Mouse (Mus musculus): ENCODE measurements around the gene Scnn1a. TPM values are rescaled to one million over a fixed set of nuclear protein-coding genes. Genes with fewer than 3 reads are reported as not detected.

Scnn1a gene
- polyA plus RNA-seq, 1 experiment: 11.9 TPM

DNA sequence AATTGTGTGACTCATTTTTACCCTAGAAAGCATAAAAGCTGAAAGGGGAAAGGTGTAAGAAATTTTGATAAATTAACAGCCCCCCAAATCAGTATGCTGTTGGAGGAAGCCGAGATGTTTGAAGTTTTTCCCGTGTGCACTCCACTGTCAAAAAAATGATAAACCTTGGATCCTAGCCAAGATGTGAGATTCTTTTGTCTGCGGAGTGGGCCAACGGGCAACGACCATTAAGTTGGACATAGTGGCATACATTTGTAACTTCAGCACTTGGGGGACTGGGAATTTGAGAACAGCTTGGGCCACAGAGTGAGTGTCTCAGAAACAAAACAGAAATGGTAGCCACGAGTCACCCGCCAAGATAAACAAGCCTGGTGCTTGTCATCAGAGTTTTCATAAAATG lies 3.4 kb upstream of the Scnn1a start:
- TF ChIP-seq CTCF (IDR thresholded peaks at IDR 0.05; ENCODE audit: extremely low read depth, insufficient read length, insufficient replicate concordance, low read depth, low read length) (no peak), POLR2A (IDR thresholded peaks at IDR 0.05; ENCODE audit: low read depth, low read length) (no peak)
- Histone ChIP-seq H3K4me1 (ENCODE audit: control insufficient read depth, insufficient read depth, insufficient read length, low read length) (peaks cover 17% of the 10 kb centered on the region), H3K36me3 (ENCODE audit: control insufficient read depth, insufficient read depth, low read length) (peaks cover 3% of the 10 kb centered on the region), H3K27me3 (ENCODE audit: control insufficient read depth, insufficient read depth, low read length) (no peaks in the 10 kb centered on the region), H3K4me3 (ENCODE audit: low read depth, low read length) (no peak overlapping the region), H3K27ac (ENCODE audit: insufficient read depth, low read depth, low read length) (no peak overlapping the region)
- 46% methylated on average over 7 of the region's 7 CpGs for WGBS

DNA sequence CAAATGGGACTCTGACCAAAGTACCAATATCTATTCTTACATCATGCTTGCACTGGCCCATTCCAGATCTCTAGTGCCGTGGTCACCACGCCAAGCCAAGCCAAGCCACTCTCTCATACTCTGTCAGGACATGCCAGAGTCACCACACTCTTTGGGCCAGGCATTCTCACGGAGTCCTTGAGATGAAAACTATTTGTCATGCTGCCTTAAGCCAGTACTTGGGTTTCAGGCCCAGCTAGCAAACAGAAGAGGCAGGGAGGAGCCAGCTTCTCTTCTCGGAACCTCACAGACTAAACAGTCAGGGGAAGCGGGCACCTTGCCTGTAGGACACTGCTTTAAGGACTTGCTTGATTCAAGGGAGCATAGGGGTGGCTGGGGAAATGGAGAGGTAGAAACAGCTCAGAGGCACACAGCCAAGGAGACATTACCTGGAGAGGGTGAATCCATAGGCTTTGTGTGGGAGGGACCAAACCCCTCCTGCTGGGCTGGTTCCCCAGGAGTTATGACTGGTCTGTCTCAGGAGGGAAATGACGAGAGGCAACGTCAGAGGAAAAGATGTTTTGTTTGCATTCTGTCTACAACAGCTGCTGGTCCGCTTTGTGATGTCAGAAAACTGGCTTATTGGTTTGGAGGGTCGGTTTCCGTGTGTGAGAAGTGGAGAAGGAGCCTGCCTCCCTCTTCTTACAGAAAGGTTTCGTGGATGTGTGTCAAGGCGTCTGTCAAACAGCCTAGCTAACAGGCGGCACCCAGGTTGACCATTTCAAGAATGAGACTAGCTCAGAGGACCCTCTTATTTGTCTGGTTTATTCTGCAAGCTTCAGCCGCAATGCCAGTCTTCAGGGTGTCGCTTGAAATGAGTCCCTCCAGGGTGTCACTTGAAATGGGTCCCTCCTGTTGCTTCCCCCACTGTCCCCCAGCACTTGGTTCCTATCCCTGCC lies 1.2 kb upstream of the Scnn1a start:
- 79% methylated on average over 15 of the region's 15 CpGs for WGBS
- Histone ChIP-seq H3K27me3 (ENCODE audit: control insufficient read depth, insufficient read depth, low read length) (no peaks in the 10 kb centered on the region), H3K27ac (ENCODE audit: insufficient read depth, low read depth, low read length) (peak overlapping the region; percentile 32; the same call in 1 of the 2 replicates), H3K4me1 (ENCODE audit: control insufficient read depth, insufficient read depth, insufficient read length, low read length) (peaks cover 7% of the 10 kb centered on the region), H3K36me3 (ENCODE audit: control insufficient read depth, insufficient read depth, low read length) (no peaks in the 10 kb centered on the region), H3K4me3 (ENCODE audit: low read depth, low read length) (no peak overlapping the region)
- TF ChIP-seq POLR2A (IDR thresholded peaks at IDR 0.05; ENCODE audit: low read depth, low read length) (no peak), CTCF (IDR thresholded peaks at IDR 0.05; ENCODE audit: extremely low read depth, insufficient read length, insufficient replicate concordance, low read depth, low read length) (no peak)

DNA sequence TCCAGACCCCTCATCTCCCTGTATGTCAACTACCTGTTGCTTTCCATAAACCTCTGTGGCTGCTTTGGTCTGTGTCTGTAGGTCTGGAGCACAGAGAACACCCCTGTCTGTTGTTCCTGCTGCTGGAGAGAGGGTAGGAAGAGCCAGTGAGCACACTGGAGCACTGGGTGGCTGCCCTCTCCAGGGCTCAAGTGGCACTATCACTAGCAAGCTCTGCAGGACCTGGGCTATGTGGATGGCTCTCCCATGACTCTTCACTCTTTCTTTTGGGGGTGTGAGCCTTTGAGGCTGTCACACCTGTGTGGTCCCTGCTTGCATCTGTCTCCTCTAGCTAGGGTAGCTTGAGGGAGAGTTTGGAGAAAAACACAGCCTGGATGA lies 551 bp upstream of the Scnn1a start:
- H3K27ac ChIP-seq (ENCODE audit: insufficient read depth, low read depth, low read length): no peak overlapping the region
- H3K36me3 ChIP-seq (ENCODE audit: control insufficient read depth, insufficient read depth, low read length): no peaks in the 10 kb centered on the region
- peaks cover 6% of the 10 kb centered on the region; the same call in 1 of the 2 replicates for H3K4me1 ChIP-seq (ENCODE audit: control insufficient read depth, insufficient read depth, insufficient read length, low read length)
- no peak for TF ChIP-seq CTCF (IDR thresholded peaks at IDR 0.05; ENCODE audit: extremely low read depth, insufficient read length, insufficient replicate concordance, low read depth, low read length)
- TF ChIP-seq POLR2A (IDR thresholded peaks at IDR 0.05; ENCODE audit: low read depth, low read length): no peak
- H3K4me3 ChIP-seq (ENCODE audit: low read depth, low read length): no peak overlapping the region
- no peaks in the 10 kb centered on the region for H3K27me3 ChIP-seq (ENCODE audit: control insufficient read depth, insufficient read depth, low read length)

DNA sequence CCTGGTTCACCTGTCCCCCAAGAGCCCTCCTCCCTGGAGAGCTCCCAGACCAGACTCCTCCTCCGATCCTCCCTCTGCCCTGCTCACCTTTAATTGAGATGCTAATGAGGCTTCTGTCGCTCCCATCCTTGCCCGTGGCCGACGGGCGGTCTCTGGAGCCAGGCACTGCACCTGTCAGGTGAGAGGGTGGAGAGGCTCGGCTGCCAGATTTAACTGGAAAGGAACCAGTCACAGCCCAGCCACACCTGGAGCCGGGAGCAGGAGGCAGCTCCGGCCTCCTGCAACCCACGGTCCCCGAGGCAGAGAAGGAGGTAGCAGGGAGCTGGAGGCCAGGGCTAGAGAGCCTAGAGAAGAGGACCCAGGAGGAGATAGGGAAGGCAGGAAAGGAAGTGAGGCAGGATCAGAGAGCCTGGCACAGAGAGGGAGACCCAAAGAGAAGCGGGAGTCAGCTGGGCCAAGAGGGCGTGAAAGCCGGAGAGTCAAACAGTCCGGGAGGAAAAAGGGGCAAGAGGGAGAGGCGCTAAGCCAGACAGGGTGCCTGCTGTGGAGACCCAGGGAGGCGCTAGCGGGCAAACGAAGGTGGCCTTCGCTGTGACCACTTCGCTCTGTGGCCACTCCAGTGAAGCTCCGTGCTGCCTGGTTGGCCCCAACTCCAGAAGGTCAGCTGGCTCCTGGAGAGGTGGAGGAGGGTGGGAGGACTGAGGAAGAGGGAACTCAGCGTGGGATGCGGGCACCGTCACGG lies 826 bp downstream of the Scnn1a start:
- H3K36me3 ChIP-seq (ENCODE audit: control insufficient read depth, insufficient read depth, low read length): no peaks in the 10 kb centered on the region
- no peaks in the 10 kb centered on the region for H3K27me3 ChIP-seq (ENCODE audit: control insufficient read depth, insufficient read depth, low read length)
- TF ChIP-seq CTCF (IDR thresholded peaks at IDR 0.05; ENCODE audit: extremely low read depth, insufficient read length, insufficient replicate concordance, low read depth, low read length): no peak
- WGBS: 31% methylated on average over 26 of the region's 26 CpGs
- 0 out of 2 replicates have a peak overlapping the region, but pooled peaks have one; percentile 13 for H3K27ac ChIP-seq (ENCODE audit: insufficient read depth, low read depth, low read length)
- H3K4me3 ChIP-seq (ENCODE audit: low read depth, low read length): peak overlapping the region; percentile 46
- peaks cover 6% of the 10 kb centered on the region; the same call in 1 of the 2 replicates for H3K4me1 ChIP-seq (ENCODE audit: control insufficient read depth, insufficient read depth, insufficient read length, low read length)

DNA sequence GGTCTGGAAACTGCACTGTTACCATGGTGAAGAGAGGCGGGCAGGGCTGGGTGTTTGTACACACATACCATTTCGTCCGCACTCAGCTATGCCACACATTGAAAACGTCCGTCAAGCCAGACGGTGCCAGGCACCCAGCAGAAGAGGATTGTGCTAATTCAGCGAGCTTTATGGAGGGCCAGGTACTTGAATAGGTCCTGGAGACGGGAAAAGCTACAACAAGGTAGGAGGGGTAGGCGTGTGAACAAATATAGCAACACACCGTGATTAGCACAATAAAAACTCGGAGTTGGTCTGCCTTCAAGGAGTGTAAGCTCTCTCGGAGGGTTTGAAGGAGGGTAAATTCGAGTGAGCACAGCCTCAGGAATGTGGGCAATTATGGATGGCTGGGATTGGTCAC lies 2.3 kb downstream of the Scnn1a start:
- 80% methylated on average over 13 of the region's 13 CpGs for WGBS
- TF ChIP-seq CTCF (IDR thresholded peaks at IDR 0.05; ENCODE audit: extremely low read depth, insufficient read length, insufficient replicate concordance, low read depth, low read length): no peak
- TF ChIP-seq POLR2A (IDR thresholded peaks at IDR 0.05; ENCODE audit: low read depth, low read length): no peak
- Histone ChIP-seq H3K4me1 (ENCODE audit: control insufficient read depth, insufficient read depth, insufficient read length, low read length) (peaks cover 6% of the 10 kb centered on the region; the same call in 1 of the 2 replicates), H3K27ac (ENCODE audit: insufficient read depth, low read depth, low read length) (no peak overlapping the region), H3K36me3 (ENCODE audit: control insufficient read depth, insufficient read depth, low read length) (no peaks in the 10 kb centered on the region), H3K27me3 (ENCODE audit: control insufficient read depth, insufficient read depth, low read length) (no peaks in the 10 kb centered on the region), H3K4me3 (ENCODE audit: low read depth, low read length) (no peak overlapping the region)

GRCm38 (mm10) chr6:125323547-125323946 lies 3.1 kb downstream of the Scnn1a start:
- no peaks in the 10 kb centered on the region for H3K36me3 ChIP-seq (ENCODE audit: control insufficient read depth, insufficient read depth, low read length)
- H3K4me1 ChIP-seq (ENCODE audit: control insufficient read depth, insufficient read depth, insufficient read length, low read length): peaks cover 6% of the 10 kb centered on the region; the same call in 1 of the 2 replicates
- H3K27ac ChIP-seq (ENCODE audit: insufficient read depth, low read depth, low read length): no peak overlapping the region
- WGBS: 77% methylated on average over 6 of the region's 6 CpGs
- no peaks in the 10 kb centered on the region for H3K27me3 ChIP-seq (ENCODE audit: control insufficient read depth, insufficient read depth, low read length)
- no peak overlapping the region for H3K4me3 ChIP-seq (ENCODE audit: low read depth, low read length)
- TF ChIP-seq CTCF (IDR thresholded peaks at IDR 0.05; ENCODE audit: extremely low read depth, insufficient read length, insufficient replicate concordance, low read depth, low read length) (no peak), POLR2A (IDR thresholded peaks at IDR 0.05; ENCODE audit: low read depth, low read length) (no peak)

- H3K4me3 ChIP-seq (ENCODE audit: low read depth, low read length): no peak overlapping the region
- no peaks in the 10 kb centered on the region for H3K27me3 ChIP-seq (ENCODE audit: control insufficient read depth, insufficient read depth, low read length)
- H3K36me3 ChIP-seq (ENCODE audit: control insufficient read depth, insufficient read depth, low read length): no peaks in the 10 kb centered on the region
- TF ChIP-seq POLR2A (IDR thresholded peaks at IDR 0.05; ENCODE audit: low read depth, low read length) (no peak), CTCF (IDR thresholded peaks at IDR 0.05; ENCODE audit: extremely low read depth, insufficient read length, insufficient replicate concordance, low read depth, low read length) (no peak)
- H3K4me1 ChIP-seq (ENCODE audit: control insufficient read depth, insufficient read depth, insufficient read length, low read length): peaks cover 6% of the 10 kb centered on the region; the same call in 1 of the 2 replicates
- WGBS: 53% methylated on average over 6 of the region's 6 CpGs
- no peak overlapping the region for H3K27ac ChIP-seq (ENCODE audit: insufficient read depth, low read depth, low read length)
Observed at GRCm38 (mm10) chr6:125325337-125325736, 4.9 kb downstream of the Scnn1a start.

All from small intestine, adult 2 months (tissue).